Mouse (Mus musculus): Measurements from ENCODE around the gene Tmem39a. TPM values are rescaled to one million over a fixed set of nuclear protein-coding genes. Genes with fewer than 3 reads are reported as not detected.

The Tmem39a gene
- total and polyA plus RNA-seq, 3 experiments = 38.1 to 352 (median 116) TPM

- TF ChIP-seq BHLHE40 (IDR thresholded peaks at IDR 0.05; ENCODE audit: borderline replicate concordance, low read depth, low read length) (no peak), MAX (IDR thresholded peaks at IDR 0.05; ENCODE audit: low read length) (peak; percentile 16; the same call in 1 of the 2 replicates)
- Histone ChIP-seq H3K79me2 (ENCODE audit: control insufficient read depth, insufficient read depth, low read length, poor library complexity) (peaks cover 21% of the 10 kb centered on the region), H3K4me3 (ENCODE audit: control insufficient read depth in 1 of 2, insufficient read depth in 1 of 2, low read depth in 2 of 2, low read length in 2 of 2) (peak overlapping the region; percentile 80 to 86), H3K9me3 (replicated peaks; ENCODE audit: insufficient read depth, low read length) (no peaks in the 10 kb centered on the region), H3K9ac (ENCODE audit: control insufficient read depth, low read depth, low read length, poor library complexity, severe bottlenecking) (peak overlapping the region; percentile 87), H3K27me3 (ENCODE audit: control insufficient read depth in 1 of 2, insufficient read depth in 2 of 2, low read length in 2 of 2) (peaks cover 2 to 4% of the 10 kb centered on the region in 2 experiments; a peak in 3 of 4 replicates), H3K36me3 (ENCODE audit: control insufficient read depth in 1 of 2, insufficient read depth in 2 of 2, low read length in 2 of 2) (peaks cover 2 to 15% of the 10 kb centered on the region in 2 experiments), H3K4me1 (ENCODE audit: control insufficient read depth in 1 of 2, insufficient read depth in 2 of 2, low read length in 2 of 2) (peaks cover 0 to 4% of the 10 kb centered on the region in 2 experiments; a peak in 2 of 4 replicates), H3K27ac (ENCODE audit: control insufficient read depth, low read depth, low read length) (peak overlapping the region; percentile 42; the same call in 1 of the 2 replicates)
- no peak for DNase-seq (ENCODE audit: low read depth, low spot score)
These were observed 4.5 kb downstream of the Tmem39a start for GRCm38 (mm10) chr16:38562968-38563327.

GRCm38 (mm10) chr16:38563516-38563915 lies 5.0 kb downstream of the Tmem39a start:
- DNase-seq (ENCODE audit: low read depth, low spot score) = no peak
- TF ChIP-seq USF2 (IDR thresholded peaks at IDR 0.05; ENCODE audit: borderline replicate concordance in 1 of 2, insufficient read depth in 1 of 2, low read depth in 1 of 2, low read length in 2 of 2) (no peak), ZKSCAN1 (IDR thresholded peaks at IDR 0.05; ENCODE audit: low read depth, low read length) (no peak), SMC3 (IDR thresholded peaks at IDR 0.05; ENCODE audit: low read depth, low read length) (no peak), CHD1 (IDR thresholded peaks at IDR 0.05; ENCODE audit: low read depth, low read length) (no peak), SIN3A (IDR thresholded peaks at IDR 0.05; ENCODE audit: low read length) (no peak), UBTF (IDR thresholded peaks at IDR 0.05; ENCODE audit: borderline replicate concordance, insufficient read depth, low read depth, low read length) (no peak)
- peak overlapping the region; percentile 87 for H3K9ac ChIP-seq (ENCODE audit: control insufficient read depth, low read depth, low read length, poor library complexity, severe bottlenecking)
- peak overlapping the region; percentile 80 to 86 for H3K4me3 ChIP-seq (ENCODE audit: control insufficient read depth in 1 of 2, insufficient read depth in 1 of 2, low read depth in 2 of 2, low read length in 2 of 2)
- H3K36me3 ChIP-seq (ENCODE audit: control insufficient read depth in 1 of 2, insufficient read depth in 2 of 2, low read length in 2 of 2) = peaks cover 2 to 21% of the 10 kb centered on the region in 2 experiments
- H3K79me2 ChIP-seq (ENCODE audit: control insufficient read depth, insufficient read depth, low read length, poor library complexity) = peaks cover 21% of the 10 kb centered on the region
- no peak overlapping the region for H3K27ac ChIP-seq (ENCODE audit: control insufficient read depth, low read depth, low read length)
- no peaks in the 10 kb centered on the region for H3K9me3 ChIP-seq (replicated peaks; ENCODE audit: insufficient read depth, low read length)
- peaks cover 0 to 3% of the 10 kb centered on the region in 2 experiments; a peak in 2 of 4 replicates for H3K27me3 ChIP-seq (ENCODE audit: control insufficient read depth in 1 of 2, insufficient read depth in 2 of 2, low read length in 2 of 2)
- H3K4me1 ChIP-seq (ENCODE audit: control insufficient read depth in 1 of 2, insufficient read depth in 2 of 2, low read length in 2 of 2) = peaks cover 0 to 7% of the 10 kb centered on the region in 2 experiments; a peak in 2 of 4 replicates

DNA sequence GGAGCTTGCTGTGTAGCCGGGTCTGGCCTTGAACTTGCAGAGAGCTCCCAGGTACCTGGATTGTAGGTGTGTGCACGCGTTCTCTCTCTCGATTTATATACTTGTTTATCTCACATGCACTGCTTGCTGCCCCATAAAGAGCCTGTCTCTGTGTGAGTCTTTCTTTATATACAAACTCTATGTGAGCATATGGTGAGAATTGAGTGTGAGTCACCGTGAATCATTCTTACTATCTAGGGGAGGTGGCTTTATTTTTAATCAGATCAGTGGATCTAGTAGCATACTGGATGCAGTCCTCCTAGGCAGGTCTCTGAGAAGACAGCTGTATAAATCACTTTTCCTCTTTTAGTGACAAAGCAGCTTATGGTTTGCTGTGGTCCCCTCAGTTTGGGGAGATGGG lies 9.7 kb downstream of the Tmem39a start:
- DNase-seq (ENCODE audit: low read depth, low spot score) = peak; percentile 42
- H3K9me3 ChIP-seq (replicated peaks; ENCODE audit: insufficient read depth, low read length) = no peaks in the 10 kb centered on the region
- no peak overlapping the region for H3K27ac ChIP-seq (ENCODE audit: control insufficient read depth, low read depth, low read length)
- no peak overlapping the region for H3K9ac ChIP-seq (ENCODE audit: control insufficient read depth, low read depth, low read length, poor library complexity, severe bottlenecking)
- H3K4me1 ChIP-seq (ENCODE audit: control insufficient read depth in 1 of 2, insufficient read depth in 2 of 2, low read length in 2 of 2) = peaks cover 0 to 9% of the 10 kb centered on the region in 2 experiments; a peak in 1 of 4 replicates
- peaks cover 21% of the 10 kb centered on the region for H3K79me2 ChIP-seq (ENCODE audit: control insufficient read depth, insufficient read depth, low read length, poor library complexity)
- H3K4me3 ChIP-seq (ENCODE audit: control insufficient read depth in 1 of 2, insufficient read depth in 1 of 2, low read depth in 2 of 2, low read length in 2 of 2) = no peak overlapping the region
- H3K27me3 ChIP-seq (ENCODE audit: control insufficient read depth in 1 of 2, insufficient read depth in 2 of 2, low read length in 2 of 2) = no peaks in the 10 kb centered on the region
- peaks cover 17% of the 10 kb centered on the region in 2 experiments for H3K36me3 ChIP-seq (ENCODE audit: control insufficient read depth in 1 of 2, insufficient read depth in 2 of 2, low read length in 2 of 2)
- peak; percentile 43; the same call in 1 of the 2 replicates for TF ChIP-seq GATA1 (IDR thresholded peaks at IDR 0.05; ENCODE audit: low read depth, low read length)
- no peak for TF ChIP-seq MAX (IDR thresholded peaks at IDR 0.05; ENCODE audit: low read length)

Measured in MEL (cell line).